Mouse (Mus musculus) cerebellum, adult 9-11 months (tissue): ENCODE measurements around the gene Dnajc13.

ENCODE experiments used
- DNase-seq: peaks from one replicate; pipeline ENCODE4 v3.0.0; 2022

The Dnajc13 gene

DNA sequence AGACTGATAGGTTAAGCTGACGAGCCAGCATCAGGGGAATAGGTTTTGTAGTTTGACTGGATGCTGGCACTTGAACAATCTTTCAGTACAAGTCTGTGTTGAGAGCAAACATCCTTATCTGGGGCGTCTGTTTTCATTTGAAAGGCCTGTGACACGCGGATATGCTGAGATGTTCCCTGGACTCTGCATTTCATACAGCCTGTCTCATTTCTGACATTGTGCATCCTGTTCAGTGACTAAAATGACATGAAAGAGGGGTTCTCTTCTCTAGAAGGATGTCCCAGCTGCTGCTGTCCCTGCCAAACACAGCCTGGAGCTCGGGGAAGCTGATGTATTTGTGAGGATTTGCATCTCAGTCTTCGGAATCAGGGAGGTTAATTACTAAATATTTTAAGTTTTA, 155.2 kb downstream of the Dnajc13 start:
- no peak for DNase-seq

DNA sequence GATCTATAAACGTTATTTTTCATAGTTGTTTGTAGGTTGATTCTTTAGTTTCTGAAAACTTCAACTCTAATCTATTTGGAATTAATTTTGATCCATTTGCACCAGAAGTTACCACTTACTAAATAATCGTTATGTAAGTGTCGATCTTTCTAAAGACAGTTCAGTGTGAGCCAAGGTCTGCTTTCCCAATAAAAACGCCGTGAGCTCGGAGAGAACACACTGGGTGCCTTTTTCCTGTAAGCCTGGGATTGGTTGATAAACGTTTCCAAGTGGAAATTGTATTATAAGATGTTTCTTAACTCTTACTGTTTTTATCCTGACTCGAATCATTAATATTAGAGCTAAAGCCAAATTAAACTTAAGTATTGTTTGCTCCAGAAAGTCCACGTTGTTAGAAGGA, 155.8 kb downstream of the Dnajc13 start:
- no peak for DNase-seq

DNA sequence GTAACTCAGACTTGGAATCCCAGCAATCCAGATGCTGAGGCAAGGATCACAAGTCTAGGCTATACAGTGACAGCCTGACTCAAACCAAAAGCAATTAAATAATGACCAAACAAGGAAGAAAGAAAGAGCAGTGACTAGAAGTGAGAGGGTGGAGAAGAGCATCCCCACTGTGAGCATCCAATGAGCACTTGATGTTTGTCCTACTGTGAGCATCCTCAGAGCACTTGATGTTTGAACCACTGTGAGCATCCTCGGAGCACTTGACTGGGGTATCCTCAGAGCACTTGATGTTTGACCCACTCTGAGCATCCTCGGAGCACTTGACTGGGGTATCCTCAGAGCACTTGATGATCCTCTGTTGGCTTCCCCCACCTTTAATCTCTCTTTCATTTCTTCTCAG, 157.7 kb downstream of the Dnajc13 start:
- no peak for DNase-seq

DNA sequence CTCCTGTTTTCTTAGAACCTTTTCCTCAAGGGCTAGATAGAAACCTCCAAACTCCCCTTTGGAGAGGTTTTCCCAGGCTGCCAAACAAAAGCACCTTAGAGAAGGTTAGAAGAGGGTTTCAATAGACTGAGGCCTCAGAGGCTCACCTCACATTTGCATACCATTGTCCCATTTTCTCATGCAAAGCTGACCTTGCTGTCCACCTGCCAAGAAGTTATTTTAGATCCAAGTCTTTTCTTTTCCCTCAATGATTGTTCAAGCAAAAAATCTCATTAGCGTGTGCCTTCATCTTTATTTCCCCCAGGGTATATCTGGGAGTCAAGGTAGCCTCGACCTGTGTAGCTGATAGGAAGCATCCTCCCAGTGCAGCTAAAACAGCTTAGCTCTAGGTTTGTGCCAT, 159.8 kb downstream of the Dnajc13 start:
- DNase-seq = peak; percentile 14

DNA sequence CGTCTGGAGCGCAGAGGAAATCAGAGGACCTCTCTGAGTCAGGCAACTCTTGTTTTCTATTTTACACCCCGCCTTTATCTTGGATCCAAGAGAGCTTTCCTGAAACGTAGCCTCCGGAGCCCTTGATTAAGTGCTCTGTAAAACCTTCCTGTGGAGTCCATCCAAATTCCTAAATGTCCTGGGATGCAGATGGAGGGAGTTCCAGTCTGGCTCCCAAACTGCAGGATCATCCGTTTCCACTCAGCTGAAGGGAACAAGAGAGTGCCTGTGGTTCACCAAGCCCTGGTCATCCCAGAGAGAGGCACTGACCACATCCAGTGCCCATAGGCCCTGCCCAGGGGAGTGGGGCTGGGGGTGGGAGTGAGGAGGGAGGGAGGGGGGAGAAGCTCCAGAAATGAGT, 160.4 kb downstream of the Dnajc13 start:
- DNase-seq = no peak

DNA sequence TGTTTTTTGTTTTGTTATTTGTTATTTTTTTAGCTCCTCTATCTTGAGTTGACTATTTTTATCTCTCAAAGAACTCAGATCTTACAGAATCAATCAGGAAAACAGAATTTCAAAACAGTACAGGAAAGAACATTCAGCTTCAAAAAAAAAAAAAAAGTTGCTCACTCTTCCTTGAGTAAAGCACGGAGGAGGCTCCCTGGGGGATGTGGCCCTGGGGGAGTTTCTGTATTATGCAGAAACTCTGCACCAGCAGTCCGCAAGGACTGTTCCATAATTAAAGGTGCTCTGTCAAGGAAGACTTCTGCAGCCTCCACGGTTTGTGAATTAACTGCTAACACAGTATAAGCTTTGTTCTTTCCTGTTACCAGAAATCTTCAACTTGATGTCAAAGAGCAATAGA, 161.3 kb downstream of the Dnajc13 start:
- no peak for DNase-seq
